Mouse (Mus musculus) neural tube, embryonic 12.5 days (tissue): ENCODE measurements around the gene Rab3ip. TPM values are rescaled to one million over a fixed set of nuclear protein-coding genes. Genes with fewer than 3 reads are reported as not detected.

ENCODE experiments used
- ATAC-seq: fragments of 200-750 bp; cut with Nextera tagmentation; 2 replicates; pipeline ENCODE4 v1.8.0; 2017; ENCODE audit warnings: low read depth, mild to moderate bottlenecking, moderate TSS enrichment, moderate library complexity; ENCODE audit not compliant: low FRiP score
- H3K27ac ChIP-seq: fragments of 300-500 bp; sonication (generic); 2 replicates; pipeline ENCODE4 v1.5.1; 2016
- H3K27me3 ChIP-seq: fragments of 300-500 bp; sonication (generic); replicated peaks from 2 replicates; pipeline ENCODE4 v1.6.1; 2016; ENCODE audit warnings: mild to moderate bottlenecking
- H3K36me3 ChIP-seq: fragments of 300-500 bp; sonication (generic); 2 replicates; pipeline ENCODE4 v1.6.1; 2016; ENCODE audit warnings: mild to moderate bottlenecking
- H3K4me1 ChIP-seq: fragments of 300-500 bp; sonication (generic); 2 replicates; pipeline ENCODE4 v1.6.1; 2016
- H3K4me2 ChIP-seq: fragments of 300-500 bp; sonication (generic); replicated peaks from 2 replicates; pipeline ENCODE4 v1.6.1; 2016; ENCODE audit warnings: mild to moderate bottlenecking
- H3K4me3 ChIP-seq: fragments of 300-500 bp; sonication (generic); 2 replicates; pipeline ENCODE4 v1.5.1; 2016
- H3K9ac ChIP-seq: fragments of 300-500 bp; sonication (generic); 2 replicates; pipeline ENCODE4 v1.6.1; 2016; ENCODE audit warnings: mild to moderate bottlenecking
- H3K9me3 ChIP-seq: fragments of 300-500 bp; sonication (generic); 2 replicates; pipeline ENCODE4 v1.6.1; 2016; ENCODE audit warnings: mild to moderate bottlenecking
- WGBS: fragments of 180-500 bp; shearing (Covaris S2); methylation state at CpG from one replicate; pipeline ENCODE4 v1.1.7; 2016; 5-methylcytosine and 5-hydroxymethylcytosine counted together
- polyA plus RNA-seq: library from polyadenylated mRNA; unstranded; fragments of >200 nt; fragmentation: Nextera tagmentation; extraction: Ambion mirVana; gene quantifications from 2 replicates; pipeline ENCODE4 v1.2.1, GENCODE M21; 2016

The Rab3ip gene
- polyA plus RNA-seq, 1 experiment from 2014 or later, result 47.9 TPM

- WGBS, result 97% methylated on average over 9 of the region's 9 CpGs
- H3K27ac ChIP-seq, result no peak overlapping the region
- H3K36me3 ChIP-seq, result peaks cover 76% of the 10 kb centered on the region
- H3K9ac ChIP-seq, result no peak overlapping the region
- no peaks in the 10 kb centered on the region for H3K4me1 ChIP-seq
- H3K4me2 ChIP-seq, result no peak overlapping the region
- no peaks in the 10 kb centered on the region for H3K9me3 ChIP-seq
- no peak for ATAC-seq
- H3K27me3 ChIP-seq, result no peaks in the 10 kb centered on the region
- H3K4me3 ChIP-seq, result no peak overlapping the region
Measured at GRCm38 (mm10) chr10:116912850-116913249, 37.7 kb downstream of the Rab3ip start.

- Histone ChIP-seq H3K36me3 (peaks cover 83% of the 10 kb centered on the region), H3K9ac (no peak overlapping the region), H3K27me3 (no peaks in the 10 kb centered on the region), H3K4me3 (no peak overlapping the region), H3K4me2 (no peak overlapping the region), H3K9me3 (no peaks in the 10 kb centered on the region), H3K27ac (no peak overlapping the region), H3K4me1 (no peaks in the 10 kb centered on the region)
- WGBS, result 84% methylated on average over 15 of the region's 15 CpGs
- no peak for ATAC-seq
Measured at GRCm38 (mm10) chr10:116908901-116909642, 41.5 kb downstream of the Rab3ip start.

GRCm38 (mm10) chr10:116906794-116907193 is 43.8 kb downstream of the Rab3ip start:
- H3K4me3 ChIP-seq, result no peak overlapping the region
- peaks cover 62% of the 10 kb centered on the region for H3K36me3 ChIP-seq
- no peaks in the 10 kb centered on the region for H3K27me3 ChIP-seq
- no peak overlapping the region for H3K9ac ChIP-seq
- WGBS, result 97% methylated on average over 9 of the region's 9 CpGs
- no peaks in the 10 kb centered on the region for H3K4me1 ChIP-seq
- no peak for ATAC-seq
- no peaks in the 10 kb centered on the region for H3K9me3 ChIP-seq
- H3K4me2 ChIP-seq, result no peak overlapping the region
- no peak overlapping the region for H3K27ac ChIP-seq

GRCm38 (mm10) chr10:116904503-116904908 is 46.1 kb downstream of the Rab3ip start:
- no peak for ATAC-seq
- Histone ChIP-seq H3K4me2 (no peak overlapping the region), H3K9ac (no peak overlapping the region), H3K36me3 (peaks cover 43% of the 10 kb centered on the region), H3K4me1 (no peaks in the 10 kb centered on the region), H3K4me3 (no peak overlapping the region), H3K27me3 (no peaks in the 10 kb centered on the region), H3K9me3 (no peaks in the 10 kb centered on the region), H3K27ac (no peak overlapping the region)
- 88% methylated on average over 10 of the region's 10 CpGs for WGBS

- no peak within 1 kb of the TSS for H3K27ac ChIP-seq
- H3K36me3 ChIP-seq, result no peaks in the 10 kb centered on the region
- ATAC-seq, result no peak
- H3K9ac ChIP-seq, result no peak within 1 kb of the TSS
- H3K9me3 ChIP-seq, result no peaks in the 10 kb centered on the region
- no peak within 1 kb of the TSS for H3K4me3 ChIP-seq
- no peaks in the 10 kb centered on the region for H3K4me1 ChIP-seq
- H3K4me2 ChIP-seq, result no peak within 1 kb of the TSS
- no peaks in the 10 kb centered on the region for H3K27me3 ChIP-seq
- 86% methylated on average over 17 of the region's 17 CpGs for WGBS
Measured at GRCm38 (mm10) chr10:116896336-116897177, 54.0 kb downstream of the Rab3ip start, which contains the start of gene Myrfl. TSS of gene Myrfl (minus strand) at chr10:116896919.

- no peaks in the 10 kb centered on the region for H3K36me3 ChIP-seq
- WGBS, result 90% methylated on average over 12 of the region's 12 CpGs
Measured at GRCm38 (mm10) chr10:116895108-116895833, 55.3 kb downstream of the Rab3ip start.

GRCm38 (mm10) chr10:116894540-116894939 is 56.0 kb downstream of the Rab3ip start:
- Histone ChIP-seq H3K4me3 (no peak overlapping the region), H3K36me3 (no peaks in the 10 kb centered on the region), H3K9me3 (no peaks in the 10 kb centered on the region), H3K4me2 (no peak overlapping the region), H3K27me3 (no peaks in the 10 kb centered on the region), H3K4me1 (no peaks in the 10 kb centered on the region), H3K9ac (no peak overlapping the region), H3K27ac (no peak overlapping the region)
- ATAC-seq, result no peak
- 85% methylated on average over 6 of the region's 6 CpGs for WGBS

More at GRCm38 (mm10) chr10:116895108-116895833, 55.3 kb downstream of the Rab3ip start:
- Histone ChIP-seq H3K4me1 (no peaks in the 10 kb centered on the region), H3K4me3 (no peak overlapping the region), H3K4me2 (no peak overlapping the region), H3K27ac (no peak overlapping the region), H3K9me3 (no peaks in the 10 kb centered on the region), H3K9ac (no peak overlapping the region), H3K27me3 (no peaks in the 10 kb centered on the region)
- no peak for ATAC-seq

- H3K4me2 ChIP-seq, result no peak overlapping the region
- H3K36me3 ChIP-seq, result no peaks in the 10 kb centered on the region
- H3K9ac ChIP-seq, result no peak overlapping the region
- no peak overlapping the region for H3K27ac ChIP-seq
- no peak for ATAC-seq
- H3K4me1 ChIP-seq, result no peaks in the 10 kb centered on the region
- WGBS, result 21% methylated on average over 3 of the region's 3 CpGs
- no peaks in the 10 kb centered on the region for H3K9me3 ChIP-seq
- H3K4me3 ChIP-seq, result no peak overlapping the region
- no peaks in the 10 kb centered on the region for H3K27me3 ChIP-seq
Measured at GRCm38 (mm10) chr10:116893753-116894152, 56.8 kb downstream of the Rab3ip start.

GRCm38 (mm10) chr10:116890587-116890986 is 60.0 kb downstream of the Rab3ip start:
- Histone ChIP-seq H3K27ac (no peak overlapping the region), H3K36me3 (no peaks in the 10 kb centered on the region), H3K4me1 (no peaks in the 10 kb centered on the region), H3K9ac (no peak overlapping the region), H3K4me2 (no peak overlapping the region), H3K9me3 (no peaks in the 10 kb centered on the region), H3K27me3 (no peaks in the 10 kb centered on the region), H3K4me3 (no peak overlapping the region)
- WGBS, result 39% methylated on average over 5 of the region's 5 CpGs
- no peak for ATAC-seq

GRCm38 (mm10) chr10:116884552-116884951 is 66.0 kb downstream of the Rab3ip start:
- 88% methylated on average over 3 of the region's 3 CpGs for WGBS
- no peaks in the 10 kb centered on the region for H3K9me3 ChIP-seq
- H3K4me3 ChIP-seq, result no peak overlapping the region
- H3K4me1 ChIP-seq, result no peaks in the 10 kb centered on the region
- no peak overlapping the region for H3K9ac ChIP-seq
- no peak for ATAC-seq
- no peaks in the 10 kb centered on the region for H3K36me3 ChIP-seq
- no peaks in the 10 kb centered on the region for H3K27me3 ChIP-seq
- H3K4me2 ChIP-seq, result no peak overlapping the region
- H3K27ac ChIP-seq, result no peak overlapping the region

GRCm38 (mm10) chr10:116883531-116883930 is 67.0 kb downstream of the Rab3ip start:
- H3K4me1 ChIP-seq, result no peaks in the 10 kb centered on the region
- no peak overlapping the region for H3K27ac ChIP-seq
- no peaks in the 10 kb centered on the region for H3K27me3 ChIP-seq
- H3K4me2 ChIP-seq, result no peak overlapping the region
- no peaks in the 10 kb centered on the region for H3K36me3 ChIP-seq
- ATAC-seq, result no peak
- no peaks in the 10 kb centered on the region for H3K9me3 ChIP-seq
- H3K9ac ChIP-seq, result no peak overlapping the region
- H3K4me3 ChIP-seq, result no peak overlapping the region
- 66% methylated on average over 5 of the region's 5 CpGs for WGBS

- ATAC-seq, result no peak
- no peaks in the 10 kb centered on the region for H3K9me3 ChIP-seq
- H3K4me3 ChIP-seq, result no peak overlapping the region
- WGBS, result 86% methylated on average over 4 of the region's 4 CpGs
- no peaks in the 10 kb centered on the region for H3K36me3 ChIP-seq
- H3K4me1 ChIP-seq, result no peaks in the 10 kb centered on the region
- H3K27ac ChIP-seq, result no peak overlapping the region
- no peaks in the 10 kb centered on the region for H3K27me3 ChIP-seq
- no peak overlapping the region for H3K4me2 ChIP-seq
- H3K9ac ChIP-seq, result no peak overlapping the region
Measured at GRCm38 (mm10) chr10:116877436-116877835, 73.1 kb downstream of the Rab3ip start.
